Mouse (Mus musculus): ENCODE data around the gene Sgsm2.

DNA sequence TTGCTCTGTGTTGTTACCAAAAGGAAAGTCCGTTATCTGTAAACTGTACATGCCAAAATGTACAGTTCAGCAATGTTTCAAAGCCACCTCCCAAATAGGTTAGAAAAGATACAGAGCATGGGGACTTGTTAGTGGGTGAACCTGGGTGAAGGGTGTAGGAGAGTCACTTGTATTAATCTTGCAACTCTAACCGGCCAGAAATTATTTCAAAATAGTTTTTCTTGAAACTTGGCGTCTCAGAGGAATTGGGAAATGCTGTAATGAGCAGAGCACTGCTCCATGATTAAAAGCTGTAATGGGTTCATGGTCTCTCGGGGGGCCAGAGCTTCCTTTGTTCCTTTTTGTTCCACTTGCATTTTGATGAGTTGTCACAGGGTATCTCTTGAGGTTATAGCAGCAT is 96.2 kb downstream of the Sgsm2 start:
- TF ChIP-seq EP300 (IDR thresholded peaks at IDR 0.05; ENCODE audit: low read depth) (no peak), CTCF (IDR thresholded peaks at IDR 0.05; ENCODE audit: low read depth) (no peak)

All from heart, postnatal 0 days (tissue).